Mouse (Mus musculus): ENCODE data around the gene Fcrlb. TPM values are rescaled to one million over a fixed set of nuclear protein-coding genes. Genes with fewer than 3 reads are reported as not detected.
"Not testable (repeated sequence)": the region's sequence is repeated elsewhere in the genome, so short reads cannot be mapped to it uniquely, and the experiment has no call there.

The Fcrlb gene
- not detected in 2 replicates for polyA plus RNA-seq (2014; fragmentation: Nextera tagmentation; extraction: Ambion mirVana)

GRCm38 (mm10) chr1:170912891-170913615 is at the start of gene Fcrlb:
Fcrlb (minus strand) TSS chr1:170912941.
- ATAC-seq (ENCODE audit: insufficient read depth) (no peak), DNase-seq (no peak)
- WGBS = 58% methylated on average over 5 of the region's 5 CpGs
- H3K4me1 ChIP-seq (ENCODE audit: insufficient read depth) = peaks cover 6% of the 10 kb centered on the region; the same call in 1 of the 2 replicates
- no peak within 1 kb of the TSS for H3K4me3 ChIP-seq (ENCODE audit: low read depth, low read length)
- H3K27me3 ChIP-seq (ENCODE audit: insufficient read depth, low read length) = peaks cover 12% of the 10 kb centered on the region
- no peak within 1 kb of the TSS for H3K27ac ChIP-seq (ENCODE audit: low read depth)
- H3K36me3 ChIP-seq (ENCODE audit: insufficient read depth) = no peaks in the 10 kb centered on the region
- H3K9me3 ChIP-seq (ENCODE audit: low read depth, low read length) = no peaks in the 10 kb centered on the region
- no peak for TF ChIP-seq CTCF (IDR thresholded peaks at IDR 0.05; ENCODE audit: low read depth)
- no peak within 1 kb of the TSS for H3K9ac ChIP-seq
- H3K4me2 ChIP-seq = no peak within 1 kb of the TSS

DNA sequence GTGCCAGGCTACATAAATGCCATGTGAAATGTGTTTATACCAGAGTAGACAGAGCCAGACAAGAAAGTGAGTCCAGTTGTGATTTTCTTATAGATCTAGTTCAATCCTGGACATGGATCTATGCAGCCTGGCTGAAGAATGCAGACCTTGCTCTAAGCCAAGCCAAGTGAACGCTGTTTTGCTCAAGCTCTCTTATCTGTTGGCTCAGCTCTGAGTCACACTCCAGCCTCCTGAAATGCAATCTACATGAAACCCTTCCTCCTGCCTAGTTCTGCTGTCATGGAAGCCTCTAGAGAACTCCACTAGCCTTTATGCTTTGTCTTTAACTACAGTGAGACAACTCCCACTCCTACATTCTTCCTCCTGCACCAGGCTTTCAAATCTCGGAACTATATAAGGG is 49.6 kb upstream of the Fcrlb start:
- Histone ChIP-seq H3K27me3 (ENCODE audit: insufficient read depth, low read length) (no peaks in the 10 kb centered on the region), H3K4me1 (ENCODE audit: insufficient read depth) (0 out of 2 replicates have a peak, but pooled peaks cover 4% of the 10 kb centered on the region), H3K9me3 (ENCODE audit: low read depth, low read length) (no peaks in the 10 kb centered on the region), H3K27ac (ENCODE audit: low read depth) (no peak overlapping the region), H3K4me2 (no peak overlapping the region), H3K36me3 (ENCODE audit: insufficient read depth) (no peaks in the 10 kb centered on the region), H3K9ac (no peak overlapping the region), H3K4me3 (ENCODE audit: low read depth, low read length) (no peak overlapping the region)
- 36% methylated on average over 2 of the region's 2 CpGs for whole genome bisulfite sequencing
- no peak for TF ChIP-seq CTCF (IDR thresholded peaks at IDR 0.05; ENCODE audit: low read depth)
- ATAC-seq (ENCODE audit: insufficient read depth) = no peak
- peak; percentile 34 for DNase-seq

GRCm38 (mm10) chr1:170961101-170961500 is 48.4 kb upstream of the Fcrlb start:
- TF ChIP-seq CTCF (IDR thresholded peaks at IDR 0.05; ENCODE audit: low read depth) = no peak
- Histone ChIP-seq H3K4me1 (ENCODE audit: insufficient read depth) (0 out of 2 replicates have a peak, but pooled peaks cover 4% of the 10 kb centered on the region), H3K9ac (no peak overlapping the region), H3K4me2 (no peak overlapping the region), H3K4me3 (ENCODE audit: low read depth, low read length) (no peak overlapping the region), H3K27ac (ENCODE audit: low read depth) (no peak overlapping the region), H3K36me3 (ENCODE audit: insufficient read depth) (no peaks in the 10 kb centered on the region), H3K27me3 (ENCODE audit: insufficient read depth, low read length) (no peaks in the 10 kb centered on the region), H3K9me3 (ENCODE audit: low read depth, low read length) (no peaks in the 10 kb centered on the region)
- ATAC-seq (ENCODE audit: insufficient read depth) (no peak), DNase-seq (no peak)
- 73% methylated on average over 6 of the region's 6 CpGs for WGBS

- WGBS = 66% methylated on average over 2 of the region's 2 CpGs
- Histone ChIP-seq H3K4me1 (ENCODE audit: insufficient read depth) (0 out of 2 replicates have a peak, but pooled peaks cover 4% of the 10 kb centered on the region), H3K9me3 (ENCODE audit: low read depth, low read length) (no peaks in the 10 kb centered on the region), H3K9ac (no peak overlapping the region), H3K27ac (ENCODE audit: low read depth) (no peak overlapping the region), H3K4me3 (ENCODE audit: low read depth, low read length) (no peak overlapping the region), H3K4me2 (no peak overlapping the region), H3K36me3 (ENCODE audit: insufficient read depth) (no peaks in the 10 kb centered on the region), H3K27me3 (ENCODE audit: insufficient read depth, low read length) (no peaks in the 10 kb centered on the region)
- DNase-seq (peak; percentile 62), ATAC-seq (ENCODE audit: insufficient read depth) (no peak)
- TF ChIP-seq CTCF (IDR thresholded peaks at IDR 0.05; ENCODE audit: low read depth) = no peak
These were observed 47.0 kb upstream of the Fcrlb start for GRCm38 (mm10) chr1:170959791-170960190.

GRCm38 (mm10) chr1:170958225-170958624 is 45.5 kb upstream of the Fcrlb start:
- Histone ChIP-seq H3K9me3 (ENCODE audit: low read depth, low read length) (no peaks in the 10 kb centered on the region), H3K4me1 (ENCODE audit: insufficient read depth) (0 out of 2 replicates have a peak, but pooled peaks cover 4% of the 10 kb centered on the region), H3K27me3 (ENCODE audit: insufficient read depth, low read length) (no peaks in the 10 kb centered on the region), H3K36me3 (ENCODE audit: insufficient read depth) (no peaks in the 10 kb centered on the region), H3K4me2 (no peak overlapping the region), H3K4me3 (ENCODE audit: low read depth, low read length) (no peak overlapping the region), H3K9ac (no peak overlapping the region), H3K27ac (ENCODE audit: low read depth) (no peak overlapping the region)
- 60% methylated on average over 3 of the region's 3 CpGs for WGBS
- ATAC-seq (ENCODE audit: insufficient read depth) (no peak), DNase-seq (peak; percentile 8)
- no peak for TF ChIP-seq CTCF (IDR thresholded peaks at IDR 0.05; ENCODE audit: low read depth)

DNA sequence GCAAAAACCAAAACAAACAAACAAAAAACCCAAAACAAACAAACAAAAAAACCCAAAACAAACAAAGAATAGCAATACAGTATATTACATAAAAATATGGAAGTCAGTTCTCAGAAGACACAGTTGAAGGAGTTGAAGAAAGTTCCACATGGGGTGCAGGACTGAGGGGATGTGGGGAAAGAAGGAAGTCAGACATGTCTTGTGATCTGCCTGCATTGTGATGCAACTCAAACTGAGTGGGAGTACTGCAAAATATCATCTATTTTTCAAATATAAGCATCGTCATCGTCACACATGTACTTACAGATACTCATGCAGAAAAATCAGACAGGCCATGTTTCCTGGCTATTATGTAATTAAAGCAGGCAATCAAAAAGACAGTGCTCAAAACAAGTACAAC is 40.5 kb upstream of the Fcrlb start:
- H3K27me3 ChIP-seq (ENCODE audit: insufficient read depth, low read length) = no peaks in the 10 kb centered on the region
- no peak overlapping the region for H3K4me2 ChIP-seq
- H3K9ac ChIP-seq = no peak overlapping the region
- ATAC-seq (ENCODE audit: insufficient read depth) (no peak), DNase-seq (no peak)
- no peak overlapping the region for H3K27ac ChIP-seq (ENCODE audit: low read depth)
- no peaks in the 10 kb centered on the region for H3K36me3 ChIP-seq (ENCODE audit: insufficient read depth)
- TF ChIP-seq CTCF (IDR thresholded peaks at IDR 0.05; ENCODE audit: low read depth) = no peak
- no peaks in the 10 kb centered on the region for H3K9me3 ChIP-seq (ENCODE audit: low read depth, low read length)
- no peak overlapping the region for H3K4me3 ChIP-seq (ENCODE audit: low read depth, low read length)
- H3K4me1 ChIP-seq (ENCODE audit: insufficient read depth) = no peaks in the 10 kb centered on the region
- WGBS = 78% methylated on average over 2 of the region's 2 CpGs

DNA sequence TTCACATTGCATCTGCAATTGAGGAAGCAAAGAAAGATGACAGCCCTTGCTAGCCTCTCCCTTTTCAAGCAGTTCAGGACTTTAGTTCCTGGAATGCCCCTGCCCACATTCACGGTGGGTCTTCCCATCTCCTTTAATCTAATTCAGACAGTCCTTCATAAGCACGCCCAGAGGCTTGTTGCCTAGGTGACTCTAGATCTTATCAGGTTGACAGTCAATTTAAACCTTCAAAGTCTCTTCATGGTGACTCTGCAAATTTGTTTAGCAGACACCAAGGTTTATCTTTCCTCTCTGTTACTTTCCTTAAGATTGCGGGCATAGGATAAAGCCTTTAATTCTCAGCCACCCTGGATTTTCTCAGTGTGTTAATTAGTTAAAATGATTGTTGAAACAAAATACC is 38.0 kb upstream of the Fcrlb start:
- H3K4me2 ChIP-seq = no peak overlapping the region
- ATAC-seq (ENCODE audit: insufficient read depth) (no peak), DNase-seq (no peak)
- TF ChIP-seq CTCF (IDR thresholded peaks at IDR 0.05; ENCODE audit: low read depth) = no peak
- no peaks in the 10 kb centered on the region for H3K27me3 ChIP-seq (ENCODE audit: insufficient read depth, low read length)
- H3K4me1 ChIP-seq (ENCODE audit: insufficient read depth) = no peaks in the 10 kb centered on the region
- peaks cover 5% of the 10 kb centered on the region; the same call in 1 of the 2 replicates for H3K9me3 ChIP-seq (ENCODE audit: low read depth, low read length)
- H3K36me3 ChIP-seq (ENCODE audit: insufficient read depth) = no peaks in the 10 kb centered on the region
- 26% methylated on average over 3 of the region's 3 CpGs for WGBS
- H3K4me3 ChIP-seq (ENCODE audit: low read depth, low read length) = no peak overlapping the region
- H3K27ac ChIP-seq (ENCODE audit: low read depth) = no peak overlapping the region
- H3K9ac ChIP-seq = no peak overlapping the region

DNA sequence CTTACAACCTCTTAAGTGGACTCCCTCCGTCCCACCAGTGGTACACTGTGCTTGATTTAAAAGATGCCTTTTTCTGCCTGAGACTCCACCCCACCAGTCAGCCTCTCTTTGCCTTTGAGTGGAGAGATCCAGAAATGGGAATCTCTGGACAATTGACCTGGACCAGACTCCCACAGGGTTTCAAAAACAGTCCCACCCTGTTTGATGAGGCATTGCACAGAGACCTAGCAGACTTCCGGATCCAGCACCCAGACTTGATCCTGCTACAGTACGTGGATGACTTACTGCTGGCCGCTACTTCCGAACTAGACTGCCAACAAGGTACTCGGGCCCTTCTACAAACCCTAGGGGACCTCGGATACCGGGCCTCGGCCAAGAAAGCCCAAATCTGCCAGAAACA is 32.2 kb upstream of the Fcrlb start:
- H3K27me3 ChIP-seq (ENCODE audit: insufficient read depth, low read length); H3K9ac ChIP-seq; DNase-seq; H3K27ac ChIP-seq (ENCODE audit: low read depth); H3K36me3 ChIP-seq (ENCODE audit: insufficient read depth); H3K9me3 ChIP-seq (ENCODE audit: low read depth, low read length); ATAC-seq (ENCODE audit: insufficient read depth); H3K4me3 ChIP-seq (ENCODE audit: low read depth, low read length); H3K4me1 ChIP-seq (ENCODE audit: insufficient read depth); H3K4me2 ChIP-seq: not testable (repeated sequence)
- 93% methylated on average over 2 of the region's 9 CpGs for WGBS

DNA sequence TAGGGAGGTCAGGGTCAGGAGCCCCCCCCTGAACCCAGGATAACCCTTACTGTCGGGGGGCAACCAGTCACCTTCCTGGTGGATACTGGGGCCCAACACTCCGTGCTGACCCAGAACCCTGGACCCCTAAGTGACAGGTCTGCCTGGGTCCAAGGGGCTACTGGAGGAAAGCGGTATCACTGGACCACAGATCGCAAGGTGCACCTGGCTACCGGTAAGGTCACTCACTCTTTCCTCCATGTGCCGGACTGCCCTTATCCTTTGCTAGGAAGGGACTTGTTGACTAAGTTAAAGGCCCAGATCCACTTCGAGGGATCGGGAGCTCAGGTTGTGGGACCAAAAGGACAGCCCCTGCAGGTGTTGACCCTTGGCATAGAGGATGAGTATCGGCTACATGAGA is 31.4 kb upstream of the Fcrlb start:
- not testable (repeated sequence) for H3K9me3 ChIP-seq (ENCODE audit: low read depth, low read length); H3K4me1 ChIP-seq (ENCODE audit: insufficient read depth); H3K4me3 ChIP-seq (ENCODE audit: low read depth, low read length); H3K36me3 ChIP-seq (ENCODE audit: insufficient read depth); ATAC-seq (ENCODE audit: insufficient read depth); DNase-seq; H3K27ac ChIP-seq (ENCODE audit: low read depth); H3K27me3 ChIP-seq (ENCODE audit: insufficient read depth, low read length); H3K9ac ChIP-seq; H3K4me2 ChIP-seq
- 95% methylated on average over 9 of the region's 9 CpGs for WGBS
